Comparison of ENCODE assay signal across 8 mouse cellular contexts in genomic region chr9:63757462-63757772, GRCm38 (mm10). TPM values are rescaled to one million over a fixed set of nuclear protein-coding genes. Genes with fewer than 3 reads are reported as not detected.
DNase-seq lines count a peak whose midpoint lies in the region; ATAC-seq and TF ChIP-seq lines count a peak whose summit lies in the region.

No protein-coding gene starts in this region.

- peak overlapping the region; percentile 85 for H3K4me2 ChIP-seq in kidney, embryonic 15.5 days
- H3K4me2 ChIP-seq in hindbrain, embryonic 13.5 days, result peak overlapping the region; percentile 100
- H3K4me2 ChIP-seq in midbrain, embryonic 15.5 days, result peak overlapping the region; percentile 100

- H3K4me3 ChIP-seq in kidney, embryonic 15.5 days (replicated peaks), result peak overlapping the region; percentile 73
- H3K4me3 ChIP-seq in bone marrow, adult 2 months (replicated peaks; ENCODE audit: control insufficient read depth, low read depth, low read length), result peak overlapping the region; percentile 96
- H3K4me3 ChIP-seq in hindbrain, embryonic 13.5 days, result peak overlapping the region; percentile 66
- H3K4me3 ChIP-seq in midbrain, embryonic 15.5 days, result peak overlapping the region; percentile 64

- DNase-seq in kidney, adult 18-20 months, result no peak
- DNase-seq in urinary bladder, postnatal 25 days (ENCODE audit: low spot score), result no peak
- no peak for DNase-seq in thymus, postnatal 0 days (ENCODE audit: low spot score)
- no peak for DNase-seq in spleen, postnatal 4 days (ENCODE audit: low spot score in 2 of 2)

- H3K9me3 ChIP-seq in kidney, embryonic 15.5 days (replicated peaks), result peaks cover 6% of the 10 kb centered on the region; the same call in 1 of the 2 replicates
- no peaks in the 10 kb centered on the region for H3K9me3 ChIP-seq in hindbrain, embryonic 13.5 days
- no peaks in the 10 kb centered on the region for H3K9me3 ChIP-seq in midbrain, embryonic 15.5 days

- peaks cover 70% of the 10 kb centered on the region for H3K4me1 ChIP-seq in kidney, embryonic 15.5 days
- peaks cover 4% of the 10 kb centered on the region for H3K4me1 ChIP-seq in bone marrow, adult 2 months (ENCODE audit: control insufficient read depth, insufficient read depth, low read length)
- peaks cover 60% of the 10 kb centered on the region for H3K4me1 ChIP-seq in hindbrain, embryonic 13.5 days (replicated peaks)
- H3K4me1 ChIP-seq in midbrain, embryonic 15.5 days, result peaks cover 52% of the 10 kb centered on the region

- WGBS in kidney, embryonic 15.5 days, result under 1% methylated on average over 26 of the region's 26 CpGs
- WGBS in bone marrow, adult 2 months, result under 1% methylated on average over 26 of the region's 26 CpGs
- under 1% methylated on average over 26 of the region's 26 CpGs for WGBS in hindbrain, embryonic 13.5 days
- WGBS in midbrain, embryonic 15.5 days, result under 1% methylated on average over 26 of the region's 26 CpGs

- TF ChIP-seq CTCF in bone marrow, adult 2 months (IDR thresholded peaks at IDR 0.05; ENCODE audit: control insufficient read depth, insufficient read depth, low read length), result no peak

- no peaks in the 10 kb centered on the region for H3K36me3 ChIP-seq in kidney, embryonic 15.5 days
- H3K36me3 ChIP-seq in hindbrain, embryonic 13.5 days, result no peaks in the 10 kb centered on the region
- H3K36me3 ChIP-seq in midbrain, embryonic 15.5 days (replicated peaks), result no peaks in the 10 kb centered on the region

- peak overlapping the region; percentile 83 for H3K9ac ChIP-seq in kidney, embryonic 15.5 days
- H3K9ac ChIP-seq in hindbrain, embryonic 13.5 days, result peak overlapping the region; percentile 81
- peak overlapping the region; percentile 36 for H3K9ac ChIP-seq in midbrain, embryonic 15.5 days

- TF ChIP-seq POLR2A in bone marrow, adult 2 months (IDR thresholded peaks at IDR 0.05; ENCODE audit: borderline replicate concordance, control insufficient read depth, low read depth, low read length), result no peak

- no peaks in the 10 kb centered on the region for H3K27me3 ChIP-seq in kidney, embryonic 15.5 days
- H3K27me3 ChIP-seq in hindbrain, embryonic 13.5 days, result peaks cover 24% of the 10 kb centered on the region
- H3K27me3 ChIP-seq in midbrain, embryonic 15.5 days (replicated peaks), result 0 out of 2 replicates have a peak, but pooled peaks cover 8% of the 10 kb centered on the region

- ATAC-seq in kidney, embryonic 15.5 days (replicated peaks; ENCODE audit: low FRiP score), result no peak; the same call in 1 of the 2 replicates
- ATAC-seq in hindbrain, embryonic 13.5 days (ENCODE audit: low FRiP score), result peak; percentile 15; the same call in 1 of the 2 replicates
- peak; percentile 48; the same call in 1 of the 2 replicates for ATAC-seq in midbrain, embryonic 15.5 days (replicated peaks)

- peak overlapping the region; percentile 97 for H3K27ac ChIP-seq in kidney, embryonic 15.5 days
- peak overlapping the region; percentile 68 for H3K27ac ChIP-seq in bone marrow, adult 2 months (ENCODE audit: control insufficient read depth, insufficient read depth, low read depth, low read length, poor library complexity)
- peak overlapping the region; percentile 81 for H3K27ac ChIP-seq in hindbrain, embryonic 13.5 days
- peak overlapping the region; percentile 74 for H3K27ac ChIP-seq in midbrain, embryonic 15.5 days

RNA-seq across cellular contexts. Expression of gene Smad3, which starts 0.4 kb away (rescaled TPM):
- polyA plus RNA-seq in kidney, embryonic 15.5 days (2015; fragmentation: Nextera tagmentation; extraction: Ambion mirVana), result 25.0 and 26.5 TPM in 2 replicates
- polyA plus RNA-seq in bone marrow, adult 2 months (2011; ENCODE audit: insufficient read depth, insufficient read length, low replicate concordance, missing spikeins), result 9.1 and 17.1 TPM in 2 replicates
- 11.9 and 12.0 TPM in 2 replicates for polyA plus RNA-seq in hindbrain, embryonic 13.5 days (2015; fragmentation: Nextera tagmentation; extraction: Ambion mirVana)
- 7.2 and 9.1 TPM in 2 replicates for polyA plus RNA-seq in midbrain, embryonic 15.5 days (2015; fragmentation: Nextera tagmentation; extraction: Ambion mirVana)
- 18.5 and 21.1 TPM in 2 replicates for polyA plus RNA-seq in thymus, postnatal 0 days (2015; fragmentation: Nextera tagmentation; extraction: Ambion mirVana)
